Mouse (Mus musculus) bone marrow macrophage, adult 2 months (primary cell): ENCODE measurements around the gene Tjp2.

Source experiments
- CTCF ChIP-seq: IDR thresholded peaks from 2 replicates; pipeline ENCODE4 v1.5.1; 2012; ENCODE audit warnings: low read depth, mild to moderate bottlenecking, low read length, moderate library complexity
- POLR2A ChIP-seq: IDR thresholded peaks from 2 replicates; pipeline ENCODE4 v1.6.1; 2012; ENCODE audit warnings: mild to moderate bottlenecking, low read depth, low read length, borderline replicate concordance

GRCm38 (mm10) chr19:24046395-24046993, 178.3 kb downstream of the Tjp2 start:
- TF ChIP-seq CTCF (no peak), POLR2A (no peak)
